ENCODE assay signal across 12 mouse cellular contexts in the genomic region with DNA sequence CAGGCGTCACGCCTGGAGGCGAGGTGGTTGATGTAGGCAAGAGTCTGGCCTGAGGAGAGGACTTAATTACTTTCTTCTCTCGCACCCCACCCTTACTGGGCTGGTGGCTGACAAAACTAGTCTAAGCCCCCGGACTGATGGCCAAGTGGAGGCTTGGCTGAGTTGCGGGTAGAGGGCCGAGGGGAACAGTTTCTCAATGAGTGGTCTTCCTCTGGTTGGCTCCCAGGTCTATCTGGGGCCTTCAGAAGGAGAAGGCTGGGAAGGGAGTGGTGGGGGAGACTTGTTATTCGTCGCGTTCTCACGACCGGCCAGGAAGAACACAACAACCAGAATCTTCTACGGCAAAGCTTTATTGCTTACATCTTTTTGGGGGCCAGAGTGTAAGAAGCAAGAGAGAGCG. TPM values are rescaled to one million over a fixed set of nuclear protein-coding genes. Genes with fewer than 3 reads are reported as not detected.
A peak's percentile ranks its signal among the peaks of the same experiment; 100 is the strongest.
DNase-seq lines count a peak whose midpoint lies in the region; ATAC-seq and TF ChIP-seq lines count a peak whose summit lies in the region.
"Had no signal": no experiment of that assay in that cellular context is flagged by ENCODE, and none has a peak within 500 bp of the region (broad histone marks: within the 10 kb centered on the region; RNA-seq: fewer than 3 reads in every experiment).

No protein-coding gene starts in this region.

- no peak for DNase-seq in kidney, postnatal 14 days
- DNase-seq in right cerebral cortex, postnatal 36 days (ENCODE audit: low spot score in 2 of 2): no peak
- DNase-seq in frontal cortex, postnatal 10 days (ENCODE audit: low spot score in 2 of 2): no peak
- DNase-seq: cerebellum, adult 11 months; kidney, adult 9 months had no signal

- no peaks in the 10 kb centered on the region for H3K9me3 ChIP-seq in kidney, embryonic 14.5 days (ENCODE audit: control insufficient read depth, low read length)
- no peaks in the 10 kb centered on the region for H3K9me3 ChIP-seq in E14TG2a.4 (ENCODE audit: low read length)
- no peaks in the 10 kb centered on the region for H3K9me3 ChIP-seq in intestine, postnatal 0 days (ENCODE audit: control insufficient read depth)
- H3K9me3 ChIP-seq: embryonic facial prominence, embryonic 12.5 days; midbrain, embryonic 12.5 days had no signal

- no peak overlapping the region for H3K9ac ChIP-seq in kidney, embryonic 14.5 days (ENCODE audit: low read depth, low read length)
- no peak overlapping the region for H3K9ac ChIP-seq in intestine, postnatal 0 days (ENCODE audit: low read depth, low read length)
- H3K9ac ChIP-seq: embryonic facial prominence, embryonic 12.5 days; midbrain, embryonic 12.5 days had no signal

- no peak overlapping the region for H3K4me3 ChIP-seq in kidney, embryonic 14.5 days (ENCODE audit: low read length)
- H3K4me3 ChIP-seq in E14TG2a.4 (replicated peaks; ENCODE audit: low read length): peak overlapping the region; percentile 50
- H3K4me3 ChIP-seq in intestine, postnatal 0 days (ENCODE audit: low read depth, low read length): no peak overlapping the region
- H3K4me3 ChIP-seq: embryonic facial prominence, embryonic 12.5 days; midbrain, embryonic 12.5 days had no signal

- H3K36me3 ChIP-seq in kidney, embryonic 14.5 days (ENCODE audit: control insufficient read depth, insufficient read depth, low read length): no peaks in the 10 kb centered on the region
- no peaks in the 10 kb centered on the region for H3K36me3 ChIP-seq in E14TG2a.4 (ENCODE audit: insufficient read depth, low read length)
- no peaks in the 10 kb centered on the region for H3K36me3 ChIP-seq in intestine, postnatal 0 days (ENCODE audit: control insufficient read depth, insufficient read depth)
- H3K36me3 ChIP-seq: embryonic facial prominence, embryonic 12.5 days; midbrain, embryonic 12.5 days had no signal

- TF ChIP-seq CTCF in E14TG2a.4 (conservative IDR thresholded peaks at IDR 0.05; ENCODE audit: low read length): no peak
- TF ChIP-seq CTCF in intestine, postnatal 0 days (IDR thresholded peaks at IDR 0.05; ENCODE audit: low read depth): no peak

- no peak overlapping the region for H3K27ac ChIP-seq in kidney, embryonic 14.5 days (ENCODE audit: low read depth, low read length)
- H3K27ac ChIP-seq in intestine, postnatal 0 days (ENCODE audit: low read depth, low read length): no peak overlapping the region
- H3K27ac ChIP-seq: embryonic facial prominence, embryonic 12.5 days; midbrain, embryonic 12.5 days had no signal

- WGBS in kidney, embryonic 14.5 days: 73% methylated on average over 13 of the region's 14 CpGs
- WGBS in intestine, postnatal 0 days: 90% methylated on average over 13 of the region's 14 CpGs

- no peaks in the 10 kb centered on the region for H3K4me1 ChIP-seq in kidney, embryonic 14.5 days (ENCODE audit: control insufficient read depth, insufficient read depth, low read length)
- H3K4me1 ChIP-seq in E14TG2a.4 (replicated peaks; ENCODE audit: low read depth, low read length): peaks cover 51% of the 10 kb centered on the region
- no peaks in the 10 kb centered on the region for H3K4me1 ChIP-seq in intestine, postnatal 0 days (replicated peaks; ENCODE audit: control insufficient read depth, insufficient read depth, low read length)
- H3K4me1 ChIP-seq: embryonic facial prominence, embryonic 12.5 days; midbrain, embryonic 12.5 days had no signal

- H3K4me2 ChIP-seq in kidney, embryonic 14.5 days (replicated peaks; ENCODE audit: low read depth, low read length): no peak overlapping the region
- no peak overlapping the region for H3K4me2 ChIP-seq in intestine, postnatal 0 days (replicated peaks; ENCODE audit: low read depth)
- H3K4me2 ChIP-seq: embryonic facial prominence, embryonic 12.5 days; midbrain, embryonic 12.5 days had no signal

- H3K27me3 ChIP-seq in kidney, embryonic 14.5 days (ENCODE audit: control insufficient read depth, insufficient read depth, low read length): no peaks in the 10 kb centered on the region
- H3K27me3 ChIP-seq in E14TG2a.4 (ENCODE audit: insufficient read depth, low read length): no peaks in the 10 kb centered on the region; the same call in 1 of the 2 replicates
- no peaks in the 10 kb centered on the region for H3K27me3 ChIP-seq in intestine, postnatal 0 days (replicated peaks; ENCODE audit: control insufficient read depth, insufficient read depth, low read length)
- H3K27me3 ChIP-seq: CH12.LX; embryonic facial prominence, embryonic 12.5 days; midbrain, embryonic 12.5 days had no signal

- ATAC-seq in kidney, embryonic 14.5 days (ENCODE audit: low FRiP score, low TSS enrichment): peak; percentile 35; the same call in 1 of the 2 replicates
- peak; percentile 25; the same call in 1 of the 2 replicates for ATAC-seq in intestine, postnatal 0 days
- 0 out of 2 replicates have a peak, but pooled peaks have one; percentile 47 for ATAC-seq in megakaryocyte-erythroid progenitor cell, adult 5-6 weeks (replicated peaks; ENCODE audit: low FRiP score, low TSS enrichment, poor library complexity, severe bottlenecking)

RNA-seq across cellular contexts. Expression of a gene that starts 33.9 kb away (rescaled TPM):
- 269 and 294 TPM in 2 replicates for polyA plus RNA-seq in kidney, embryonic 14.5 days (2014; fragmentation: Nextera tagmentation; extraction: Ambion mirVana)
- 165 and 173 TPM in 2 replicates for polyA plus RNA-seq in intestine, postnatal 0 days (2015; fragmentation: Nextera tagmentation; extraction: Ambion mirVana)
- total RNA-seq in megakaryocyte-erythroid progenitor cell, adult 5-6 weeks (2014; fragmentation: Nextera tagmentation): 335 and 427 TPM in 2 replicates
- total RNA-seq in megakaryocyte-erythroid progenitor cell, adult 5-6 weeks (2017): 80.6 and 101 TPM in 2 replicates

RNA-seq across cellular contexts. Expression of a gene that starts 53.0 kb away (rescaled TPM):
- 43.8 and 72.3 TPM in 2 replicates for polyA plus RNA-seq in kidney, embryonic 14.5 days (2014; fragmentation: Nextera tagmentation; extraction: Ambion mirVana)
- 25.7 and 27.7 TPM in 2 replicates for polyA plus RNA-seq in intestine, postnatal 0 days (2015; fragmentation: Nextera tagmentation; extraction: Ambion mirVana)
- 98.3 and 144 TPM in 2 replicates for total RNA-seq in megakaryocyte-erythroid progenitor cell, adult 5-6 weeks (2014; fragmentation: Nextera tagmentation)
- total RNA-seq in megakaryocyte-erythroid progenitor cell, adult 5-6 weeks (2017): 195 and 198 TPM in 2 replicates
